Mouse (Mus musculus) right cerebral cortex, postnatal 10 days (tissue): ENCODE data around the gene Nedd8.

Experiments
- DNase-seq, 2 experiments: peaks; one replicate each; pipeline ENCODE4 v3.0.0; 2021; ENCODE audit warnings: low spot score in 2 of 2

Nedd8 gene

GRCm38 (mm10) chr14:55614565-55615178 is 57.3 kb downstream of the Nedd8 start:
- no peak for DNase-seq

- no peak for DNase-seq
Measured at GRCm38 (mm10) chr14:55613346-55613745, 58.6 kb downstream of the Nedd8 start.
